Mouse (Mus musculus) layer of hippocampus, postnatal 36 days (tissue): ENCODE measurements at regions not wholly inside any gene's neighbourhood (a gene's known extent, or its start where the extent isn't known, plus 50 kb on each side); places are given as distances from the start of the nearest gene placed in this dataset.

Experiments
- DNase-seq, 2 experiments: peaks; one replicate each; pipeline ENCODE4 v3.0.0; 2022

GRCm38 (mm10) chr7:37343021-37343593, 430.3 kb downstream of the Zfp536 start:
- no peak for DNase-seq

- no peak for DNase-seq
Observed at GRCm38 (mm10) chr7:37343691-37344233, 429.7 kb downstream of the Zfp536 start.

GRCm38 (mm10) chr7:37346041-37346440, 427.4 kb downstream of the Zfp536 start:
- DNase-seq = peak; percentile 61 to 69

- DNase-seq = peak; percentile 86 to 89
Observed at GRCm38 (mm10) chr7:37357647-37358395, 415.6 kb downstream of the Zfp536 start.

- DNase-seq = no peak
Observed at GRCm38 (mm10) chr7:37358492-37358891, 414.9 kb downstream of the Zfp536 start.

- DNase-seq = peak in 1 of 2 experiments; percentile 40
Observed at GRCm38 (mm10) chr7:37359473-37359872, 414.0 kb downstream of the Zfp536 start.

- no peak for DNase-seq
Observed at GRCm38 (mm10) chr7:37360171-37360570, 413.3 kb downstream of the Zfp536 start.

GRCm38 (mm10) chr7:37361802-37362441, 411.5 kb downstream of the Zfp536 start:
- DNase-seq = no peak

- no peak for DNase-seq
Observed at GRCm38 (mm10) chr7:37362879-37363278, 410.6 kb downstream of the Zfp536 start.

GRCm38 (mm10) chr7:37363629-37364175, 409.7 kb downstream of the Zfp536 start:
- no peak for DNase-seq

- DNase-seq = no peak
Observed at GRCm38 (mm10) chr7:37364221-37364620, 409.2 kb downstream of the Zfp536 start.

- no peak for DNase-seq
Observed at GRCm38 (mm10) chr7:37366006-37366405, 407.4 kb downstream of the Zfp536 start.

GRCm38 (mm10) chr7:37369698-37370097, 403.7 kb downstream of the Zfp536 start:
- DNase-seq = no peak

- peak; percentile 79 to 88 for DNase-seq
Observed at GRCm38 (mm10) chr7:37373864-37374263, 399.6 kb downstream of the Zfp536 start.

- no peak for DNase-seq
Observed at GRCm38 (mm10) chr7:37375044-37375443, 398.4 kb downstream of the Zfp536 start.

- DNase-seq = no peak
Observed at GRCm38 (mm10) chr7:37375591-37375990, 397.9 kb downstream of the Zfp536 start.

GRCm38 (mm10) chr7:37376207-37376606, 397.2 kb downstream of the Zfp536 start:
- no peak for DNase-seq

GRCm38 (mm10) chr7:37377889-37378521, 395.4 kb downstream of the Zfp536 start:
- DNase-seq = no peak

GRCm38 (mm10) chr7:37387871-37388270, 385.6 kb downstream of the Zfp536 start:
- no peak for DNase-seq

- DNase-seq = peak; percentile 56 to 58
Observed at GRCm38 (mm10) chr7:37388843-37389702, 384.4 kb downstream of the Zfp536 start.

- no peak for DNase-seq
Observed at GRCm38 (mm10) chr7:37389703-37390087, 383.7 kb downstream of the Zfp536 start.

- no peak for DNase-seq
Observed at GRCm38 (mm10) chr7:37390271-37390670, 383.2 kb downstream of the Zfp536 start.
